Mouse (Mus musculus) retina, postnatal 1 day (tissue): ENCODE data around the gene Abtb1.

ENCODE experiments used
- DNase-seq: peaks from one replicate; pipeline ENCODE4 v3.0.0-alpha.2; 2012

Gene Abtb1

DNA sequence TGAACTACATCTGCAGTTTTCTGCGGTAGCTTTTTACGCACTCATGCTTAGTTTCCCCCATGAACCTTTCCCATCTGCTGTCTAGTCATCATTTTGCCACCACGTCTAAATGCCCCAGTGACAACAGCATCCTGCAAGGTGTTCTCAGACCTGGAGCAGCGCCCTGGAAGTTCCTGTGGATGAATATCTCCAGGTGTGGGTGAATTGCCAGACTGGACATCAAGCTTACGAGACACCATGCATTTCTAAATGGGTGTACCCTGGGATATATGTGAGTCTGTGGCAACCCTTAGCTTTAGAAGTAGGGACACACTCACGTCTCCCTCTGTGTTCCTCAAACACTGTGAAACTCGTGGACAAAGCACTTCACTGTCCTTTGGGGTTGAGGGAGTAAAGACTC, 41.6 kb downstream of the Abtb1 start:
- no peak for DNase-seq

DNA sequence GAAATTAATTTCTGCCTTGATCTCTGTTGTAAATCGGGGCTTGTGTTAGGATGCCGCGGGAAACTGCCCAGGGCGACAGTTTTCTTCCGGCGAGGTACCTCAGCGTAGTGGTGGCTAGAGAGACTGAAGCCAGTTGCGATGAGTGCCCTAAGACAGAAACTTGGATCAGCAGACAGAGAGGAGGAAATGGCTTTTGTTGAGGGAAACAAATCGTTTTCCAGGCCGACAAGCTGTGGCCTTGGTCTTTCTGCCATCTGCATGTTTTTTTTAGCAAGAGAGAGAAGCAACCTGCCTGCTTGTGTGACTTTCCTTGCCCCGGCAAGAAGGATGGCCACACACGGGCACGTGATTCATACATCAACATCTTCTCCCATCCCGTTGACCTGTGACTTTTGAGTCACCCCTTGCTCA, 47.2 kb downstream of the Abtb1 start:
- no peak for DNase-seq

DNA sequence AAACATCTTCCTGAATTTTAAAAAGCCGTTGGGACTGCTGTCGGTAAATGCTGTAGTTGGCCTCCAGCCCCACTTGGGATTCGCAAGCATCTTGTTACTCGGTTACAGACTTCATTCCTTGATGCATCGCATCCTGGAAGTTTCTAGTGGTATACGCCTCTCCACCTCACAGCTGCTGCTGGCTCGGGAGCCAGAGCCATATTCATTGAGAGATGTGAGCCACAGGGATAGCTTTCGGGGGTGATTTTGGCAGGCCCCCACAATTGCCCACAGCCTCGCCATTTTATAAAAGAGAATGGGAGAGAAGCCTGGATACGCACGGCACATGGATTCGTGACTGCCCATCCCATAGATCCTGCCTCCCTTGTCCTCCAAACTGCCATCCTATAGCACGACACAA, 47.9 kb downstream of the Abtb1 start:
- no peak for DNase-seq

DNA sequence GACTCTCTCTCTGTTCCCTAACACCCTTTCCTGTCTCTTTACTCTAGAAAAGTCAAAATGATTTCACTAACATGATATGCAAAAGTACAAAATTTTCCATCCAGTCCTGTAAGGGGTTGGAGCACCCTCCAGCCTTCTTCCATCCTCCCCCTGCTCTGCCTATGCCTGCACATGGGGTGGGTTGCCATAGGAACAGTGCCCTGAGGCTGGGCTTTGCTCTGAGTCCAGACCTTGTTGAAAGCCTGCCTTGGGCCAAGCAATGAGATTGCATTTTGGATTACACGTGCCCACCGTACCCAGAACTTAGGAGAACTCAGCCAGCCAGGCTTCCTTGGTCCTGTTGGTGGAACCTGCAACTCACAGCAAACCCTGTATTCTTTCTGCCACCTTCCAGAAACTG, 48.5 kb downstream of the Abtb1 start:
- DNase-seq: peak; percentile 82

DNA sequence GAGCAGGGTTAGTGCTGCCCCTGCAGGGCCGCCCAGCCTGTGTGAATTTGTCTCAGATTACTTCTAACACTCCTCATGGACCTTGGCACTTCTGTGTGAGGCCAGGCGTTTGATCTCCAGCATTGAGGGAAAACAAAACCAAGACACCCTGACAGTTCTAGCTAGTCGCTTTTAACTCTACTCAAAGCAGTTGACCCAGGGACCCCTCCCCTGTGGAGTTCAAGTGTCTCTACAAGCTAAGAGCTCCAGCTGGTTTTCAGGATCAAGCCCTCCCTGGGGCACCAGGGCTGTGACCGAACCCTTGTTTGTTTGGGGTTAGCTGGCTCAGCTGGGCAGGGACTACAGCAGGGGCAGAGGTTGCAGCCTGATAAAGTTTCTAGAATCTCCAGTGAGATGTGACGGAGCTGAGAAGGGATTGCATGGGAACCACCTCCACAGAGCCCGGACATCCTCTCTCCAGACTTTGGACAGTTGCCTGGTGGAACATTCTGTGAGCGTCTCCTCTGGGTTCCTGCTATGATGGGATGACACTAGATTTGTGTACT, 49.6 kb downstream of the Abtb1 start:
- DNase-seq: no peak

DNA sequence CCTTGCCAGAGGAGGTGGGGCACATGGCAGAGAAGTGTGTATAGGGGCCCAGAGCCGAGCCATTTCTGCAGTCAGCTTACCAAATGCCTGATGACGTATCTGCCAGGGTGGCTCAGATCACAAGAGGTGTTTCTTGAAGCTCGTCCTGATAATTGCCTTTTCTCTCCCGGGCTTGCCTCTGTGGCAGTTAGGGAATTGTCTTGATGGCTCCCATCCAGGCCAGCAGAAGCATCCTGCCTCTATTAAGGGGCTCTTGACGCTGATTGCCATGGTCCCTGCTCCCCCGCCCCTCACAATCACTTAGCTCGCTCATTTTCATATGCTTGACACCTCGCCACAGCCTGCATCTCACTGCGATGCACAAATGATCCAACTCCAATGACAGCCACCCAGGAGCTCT, 50.5 kb downstream of the Abtb1 start:
- peak; percentile 73 for DNase-seq

DNA sequence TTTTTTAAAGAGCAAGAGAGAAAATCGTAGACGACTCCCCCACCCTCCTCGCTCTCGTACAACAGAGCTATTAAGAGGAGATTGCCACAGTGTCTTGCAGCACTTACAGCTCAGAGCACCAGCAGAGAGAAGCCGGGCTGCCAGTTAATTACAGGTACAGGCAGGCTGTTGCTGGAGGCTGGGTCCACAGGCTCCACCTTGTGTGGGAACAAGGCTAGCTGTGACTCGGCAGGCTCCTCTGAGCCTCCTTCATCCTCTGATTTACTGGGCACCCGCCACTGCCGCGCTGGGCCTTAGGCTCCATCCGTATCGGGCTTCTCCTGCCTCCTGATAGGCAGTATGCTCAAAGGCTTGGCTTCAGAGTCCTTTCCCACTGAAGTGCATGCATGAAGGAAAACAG, 53.6 kb downstream of the Abtb1 start:
- DNase-seq: no peak

DNA sequence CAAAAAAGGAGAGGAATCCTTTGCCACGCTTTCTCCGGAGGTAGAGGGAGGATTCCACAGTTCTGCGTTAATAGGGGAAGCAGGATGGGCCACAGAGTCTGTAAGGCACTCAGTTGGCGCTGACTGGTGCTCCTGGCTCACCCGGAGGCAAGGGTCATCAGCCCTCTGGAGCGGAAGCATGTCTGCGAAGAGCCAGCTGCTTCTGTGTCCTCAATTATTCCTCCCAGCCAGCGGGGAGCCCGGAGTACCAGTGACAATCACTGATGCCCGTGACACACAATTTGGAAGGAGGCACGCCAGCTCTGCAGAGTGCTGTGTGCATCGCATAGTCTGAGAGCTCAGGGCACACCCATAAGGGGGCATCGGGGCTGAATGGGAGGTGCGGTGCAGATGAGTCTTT, 54.3 kb downstream of the Abtb1 start:
- peak; percentile 91 for DNase-seq

DNA sequence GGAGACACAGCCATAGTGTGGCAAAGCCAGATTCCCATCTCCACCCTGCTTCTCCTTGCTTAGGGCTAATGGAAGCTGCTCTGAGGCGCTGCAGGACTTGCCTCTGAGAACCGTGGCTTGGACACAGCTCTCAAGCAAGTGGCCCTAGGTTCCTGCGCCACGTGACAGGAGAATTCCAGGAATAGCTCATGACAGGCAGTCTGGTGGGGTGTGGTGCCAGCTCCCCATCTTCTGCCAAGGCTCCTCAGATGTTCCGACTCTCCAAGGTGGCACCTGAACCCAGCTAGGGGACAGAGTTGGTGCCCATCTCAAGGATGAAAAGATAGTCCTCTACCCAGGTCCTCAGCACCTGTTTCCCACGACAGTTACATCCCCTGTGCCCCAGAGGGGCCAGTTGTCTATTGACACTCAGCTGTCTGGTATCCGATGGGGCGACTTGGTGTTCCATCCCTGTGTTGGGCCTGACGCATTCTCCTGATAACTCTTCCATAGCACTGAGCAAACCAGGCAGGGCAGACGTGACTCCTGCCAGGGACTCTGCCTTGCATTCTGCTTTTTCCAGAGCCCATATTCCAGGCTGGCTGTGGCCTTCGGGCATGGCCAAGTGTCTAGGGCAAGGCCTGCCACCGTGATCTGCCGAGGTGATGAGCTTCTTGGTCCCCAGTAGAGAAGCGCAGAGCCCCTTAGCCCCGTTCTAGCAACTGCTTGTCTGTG, 54.9 kb downstream of the Abtb1 start:
- no peak for DNase-seq
